25 mouse cellular contexts compared by ENCODE assay signal in the genomic region with DNA sequence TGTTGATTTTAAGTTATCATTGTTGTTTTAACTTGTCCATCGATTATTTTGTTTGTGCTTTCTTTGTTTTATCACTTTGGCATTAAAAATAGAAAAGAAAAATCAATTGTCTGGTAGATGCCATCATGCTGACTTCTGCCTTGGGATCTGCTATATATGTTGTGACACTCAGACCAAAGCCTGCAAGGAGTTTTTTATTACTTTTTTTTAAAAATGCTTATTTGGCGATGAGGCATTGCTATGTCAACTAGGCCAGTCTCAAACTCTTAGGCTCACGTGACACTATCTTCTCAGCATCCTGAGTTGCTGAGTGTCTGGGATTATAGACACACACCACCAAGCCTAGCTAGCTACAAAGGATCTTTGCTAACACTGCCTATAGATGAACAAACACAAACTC.
"Had no signal": no experiment of that assay in that cellular context is flagged by ENCODE, and none has a peak within 500 bp of the region (broad histone marks: within the 10 kb centered on the region; RNA-seq: fewer than 3 reads in every experiment).

No protein-coding gene starts in this region.

- H3K36me3 ChIP-seq: heart, embryonic 13.5 days; heart, embryonic 15.5 days; hindbrain, embryonic 13.5 days; hindbrain, embryonic 15.5 days; kidney, embryonic 15.5 days; limb, embryonic 13.5 days; limb, embryonic 15.5 days had no signal

- H3K27ac ChIP-seq: heart, adult 2 months; heart, embryonic 13.5 days; heart, embryonic 15.5 days; hindbrain, embryonic 13.5 days; hindbrain, embryonic 15.5 days; hindbrain, postnatal 0 days; kidney, embryonic 15.5 days; kidney, postnatal 0 days; limb, embryonic 13.5 days; limb, embryonic 15.5 days had no signal

- H3K27me3 ChIP-seq: heart, embryonic 13.5 days; hindbrain, embryonic 15.5 days; limb, embryonic 15.5 days had no signal

- H3K4me1 ChIP-seq: heart, embryonic 13.5 days; heart, embryonic 15.5 days; hindbrain, embryonic 13.5 days; hindbrain, embryonic 15.5 days; kidney, embryonic 15.5 days; limb, embryonic 13.5 days; limb, embryonic 15.5 days had no signal

- H3K9ac ChIP-seq: heart, embryonic 13.5 days; heart, embryonic 15.5 days; hindbrain, embryonic 13.5 days; hindbrain, embryonic 15.5 days; kidney, embryonic 15.5 days; limb, embryonic 13.5 days; limb, embryonic 15.5 days had no signal

- DNase-seq: gastrocnemius, postnatal 14 days; gastrocnemius, postnatal 36 days; heart, adult 11 months; heart, adult 2 months; heart, postnatal 14 days; heart, postnatal 36 days; kidney, adult 11 months; kidney, adult 2 months; kidney, adult 9 months; kidney, postnatal 14 days; kidney, postnatal 36 days; layer of hippocampus, adult 9-11 months; layer of hippocampus, postnatal 36 days; left cerebral cortex, postnatal 4 days had no signal

- ATAC-seq: hindbrain, postnatal 0 days; intestine, embryonic 16.5 days had no signal

- H3K9me3 ChIP-seq: heart, embryonic 13.5 days; heart, embryonic 15.5 days; hindbrain, embryonic 13.5 days; hindbrain, embryonic 15.5 days; kidney, embryonic 15.5 days; limb, embryonic 13.5 days; limb, embryonic 15.5 days had no signal

- H3K4me2 ChIP-seq: heart, embryonic 11.5 days; heart, embryonic 13.5 days; heart, embryonic 15.5 days; hindbrain, embryonic 13.5 days; hindbrain, embryonic 15.5 days; kidney, embryonic 15.5 days; limb, embryonic 13.5 days; limb, embryonic 15.5 days had no signal

- H3K4me3 ChIP-seq: heart, adult 2 months; heart, embryonic 13.5 days; heart, embryonic 15.5 days; hindbrain, embryonic 13.5 days; hindbrain, embryonic 15.5 days; kidney, embryonic 15.5 days; limb, embryonic 13.5 days; limb, embryonic 15.5 days had no signal
